Mouse (Mus musculus) forebrain, embryonic 15.5 days (tissue): ENCODE measurements around the gene Bsn. TPM values are rescaled to one million over a fixed set of nuclear protein-coding genes. Genes with fewer than 3 reads are reported as not detected.
"Not testable (repeated sequence)": the region's sequence is repeated elsewhere in the genome, so short reads cannot be mapped to it uniquely, and the experiment has no call there.

Experiments used
- ATAC-seq: fragments of 200-750 bp; cut with Nextera tagmentation; replicated peaks from 2 replicates; pipeline ENCODE4 v1.8.0; 2017; ENCODE audit warnings: mild to moderate bottlenecking, moderate TSS enrichment, moderate library complexity
- H3K27ac ChIP-seq: fragments of 300-500 bp; sonication (generic); replicated peaks from 2 replicates; pipeline ENCODE4 v1.5.1; 2015; ENCODE audit warnings: mild to moderate bottlenecking, inconsistent platforms
- H3K27me3 ChIP-seq: fragments of 300-500 bp; sonication (generic); 2 replicates; pipeline ENCODE4 v1.6.1; 2015; ENCODE audit warnings: inconsistent platforms
- H3K36me3 ChIP-seq: fragments of 300-500 bp; sonication (generic); 2 replicates; pipeline ENCODE4 v1.6.1; 2015; ENCODE audit warnings: mild to moderate bottlenecking, inconsistent platforms
- H3K4me1 ChIP-seq: fragments of 300-500 bp; sonication (generic); 2 replicates; pipeline ENCODE4 v1.6.1; 2015; ENCODE audit warnings: inconsistent platforms
- H3K4me2 ChIP-seq: fragments of 300-500 bp; sonication (generic); replicated peaks from 2 replicates; pipeline ENCODE4 v1.6.1; 2015; ENCODE audit warnings: mild to moderate bottlenecking, inconsistent platforms
- H3K4me3 ChIP-seq: fragments of 300-500 bp; sonication (generic); 2 replicates; pipeline ENCODE4 v1.5.1; 2015; ENCODE audit warnings: mild to moderate bottlenecking, inconsistent platforms
- H3K9ac ChIP-seq: fragments of 300-500 bp; sonication (generic); replicated peaks from 2 replicates; pipeline ENCODE4 v1.6.1; 2015; ENCODE audit warnings: mild to moderate bottlenecking, inconsistent platforms
- H3K9me3 ChIP-seq: fragments of 300-500 bp; sonication (generic); 2 replicates; pipeline ENCODE4 v1.6.1; 2016; ENCODE audit warnings: inconsistent platforms
- WGBS: fragments of 180-500 bp; shearing (Covaris S2); methylation state at CpG from one replicate; pipeline ENCODE4 v1.1.7; 2015; ENCODE audit warnings: mixed read lengths; 5-methylcytosine and 5-hydroxymethylcytosine counted together
- polyA plus RNA-seq: library from polyadenylated mRNA; unstranded; fragments of >200 nt; fragmentation: Nextera tagmentation; extraction: Ambion mirVana; gene quantifications from 2 replicates; pipeline ENCODE4 v1.2.1, GENCODE M21; 2015

The Bsn gene
- polyA plus RNA-seq, 1 experiment from 2014 or later, result 7.3 TPM

GRCm38 (mm10) chr9:108196920-108197677 is 6.9 kb upstream of the Bsn start:
- Histone ChIP-seq H3K4me1 (peaks cover 19% of the 10 kb centered on the region), H3K27ac (no peak overlapping the region), H3K27me3 (no peaks in the 10 kb centered on the region), H3K9me3 (no peaks in the 10 kb centered on the region), H3K4me2 (peak overlapping the region; percentile 25), H3K36me3 (no peaks in the 10 kb centered on the region), H3K9ac (no peak overlapping the region), H3K4me3 (no peak overlapping the region)
- ATAC-seq, result 0 out of 2 replicates have a peak, but pooled peaks have one; percentile 38
- 11% methylated on average over 24 of the region's 24 CpGs for WGBS

DNA sequence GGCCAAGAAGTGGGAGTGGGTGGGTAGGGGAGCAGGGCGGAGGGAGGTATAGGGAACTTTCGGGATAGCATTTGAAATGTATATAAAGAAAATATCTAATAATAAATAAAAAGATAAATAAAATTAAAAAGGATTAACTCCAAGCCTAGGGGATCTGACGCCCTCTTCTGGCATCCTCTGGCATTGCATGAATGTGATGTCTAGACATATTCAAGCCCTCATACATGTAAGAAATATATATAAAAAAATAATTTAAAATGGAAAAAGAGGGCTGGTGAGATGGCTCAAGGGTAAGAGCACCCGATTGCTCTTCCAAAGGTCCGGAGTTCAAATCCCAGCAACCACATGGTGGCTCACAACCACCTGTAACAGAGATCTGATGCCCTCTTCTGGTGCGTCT is 6.0 kb upstream of the Bsn start:
- H3K27me3 ChIP-seq, result not testable (repeated sequence)

DNA sequence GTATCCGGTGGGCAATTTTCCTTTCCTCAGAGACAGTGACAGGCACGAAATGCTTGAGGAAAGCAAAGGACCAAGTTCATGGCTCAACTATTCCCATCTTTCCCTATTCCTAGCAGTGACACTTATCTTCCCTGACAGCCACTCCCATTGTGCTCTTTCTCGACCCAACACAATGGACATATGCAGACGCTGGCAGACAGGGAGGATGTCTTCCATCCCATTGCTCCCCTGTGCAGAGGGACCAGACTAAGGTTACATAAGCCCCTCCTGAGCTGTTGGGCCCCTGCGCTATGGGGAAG is 747 bp downstream of the Bsn start:
- H3K4me1 ChIP-seq, result peaks cover 30% of the 10 kb centered on the region
- peaks cover 2% of the 10 kb centered on the region; the same call in 1 of the 2 replicates for H3K36me3 ChIP-seq
- no peaks in the 10 kb centered on the region for H3K9me3 ChIP-seq
- H3K27me3 ChIP-seq, result no peaks in the 10 kb centered on the region
- peak overlapping the region; percentile 69 for H3K4me2 ChIP-seq
- peak overlapping the region; percentile 89 for H3K9ac ChIP-seq
- ATAC-seq, result no peak
- H3K27ac ChIP-seq, result peak overlapping the region; percentile 79; the same call in 1 of the 2 replicates
- WGBS, result 38% methylated on average over 5 of the region's 5 CpGs
- peak overlapping the region; percentile 87 for H3K4me3 ChIP-seq

More for the DNA sequence above, 6.0 kb upstream of the Bsn start:
- not testable (repeated sequence) for ATAC-seq, H3K4me3 ChIP-seq, H3K27ac ChIP-seq, H3K9me3 ChIP-seq, H3K9ac ChIP-seq, H3K36me3 ChIP-seq, H3K4me2 ChIP-seq
- peaks cover 19% of the 10 kb centered on the region for H3K4me1 ChIP-seq
- 68% methylated on average over 6 of the region's 6 CpGs for WGBS

DNA sequence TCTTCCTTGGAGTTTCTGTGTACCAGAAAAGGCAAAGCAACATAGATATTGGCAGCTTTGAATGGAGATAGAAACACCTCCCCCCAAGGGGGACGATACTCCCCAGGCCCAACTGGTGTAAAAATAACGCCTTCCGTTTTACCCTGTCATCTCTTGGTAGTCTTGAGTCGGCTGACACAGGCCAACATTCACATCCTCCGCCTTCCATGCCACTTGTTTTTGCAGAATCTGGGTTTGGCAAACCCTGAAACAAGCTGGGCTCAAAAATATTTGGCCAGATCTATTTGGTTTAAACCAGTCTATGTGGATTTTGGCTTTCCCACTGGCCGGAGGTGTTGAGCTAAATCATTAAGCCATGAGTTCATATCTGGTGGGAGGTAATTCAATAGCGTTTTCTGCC is 1.2 kb downstream of the Bsn start:
- Histone ChIP-seq H3K4me1 (peaks cover 30% of the 10 kb centered on the region), H3K9ac (peak overlapping the region; percentile 89), H3K4me3 (peak overlapping the region; percentile 87), H3K9me3 (no peaks in the 10 kb centered on the region), H3K4me2 (peak overlapping the region; percentile 69), H3K27me3 (no peaks in the 10 kb centered on the region), H3K27ac (no peak overlapping the region; the same call in 1 of the 2 replicates), H3K36me3 (peaks cover 2% of the 10 kb centered on the region; the same call in 1 of the 2 replicates)
- no peak for ATAC-seq
- 75% methylated on average over 7 of the region's 7 CpGs for WGBS

DNA sequence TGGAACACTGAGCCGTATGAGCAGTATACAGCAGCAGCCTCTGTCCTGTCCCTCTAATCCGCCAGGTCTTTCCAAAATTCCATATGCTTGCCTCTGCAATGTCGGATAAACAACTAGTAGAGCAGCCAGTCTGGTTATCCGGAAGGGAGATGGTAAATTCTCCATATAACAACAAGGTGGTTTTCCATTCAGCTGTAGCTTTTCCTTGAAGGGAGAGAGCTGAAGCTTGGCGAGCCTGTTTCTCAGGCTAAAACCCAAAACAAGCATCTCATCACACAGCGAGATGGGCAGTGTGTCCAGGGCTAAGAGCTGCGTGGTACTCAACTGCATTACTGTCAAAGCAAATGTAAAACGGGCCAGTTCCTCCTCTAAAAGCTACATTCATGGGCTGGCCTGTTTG is 1.7 kb downstream of the Bsn start:
- no peak overlapping the region for H3K27ac ChIP-seq
- peak overlapping the region; percentile 89 for H3K9ac ChIP-seq
- ATAC-seq, result no peak
- H3K36me3 ChIP-seq, result peaks cover 2% of the 10 kb centered on the region; the same call in 1 of the 2 replicates
- no peaks in the 10 kb centered on the region for H3K9me3 ChIP-seq
- H3K4me3 ChIP-seq, result peak overlapping the region; percentile 87
- peak overlapping the region; percentile 69 for H3K4me2 ChIP-seq
- H3K27me3 ChIP-seq, result no peaks in the 10 kb centered on the region
- 81% methylated on average over 8 of the region's 8 CpGs for WGBS
- H3K4me1 ChIP-seq, result peaks cover 30% of the 10 kb centered on the region

- H3K9ac ChIP-seq, result peak overlapping the region; percentile 89; the same call in 1 of the 2 replicates
- 0 out of 2 replicates have a peak overlapping the region, but pooled peaks have one; percentile 69 for H3K4me2 ChIP-seq
Observed at GRCm38 (mm10) chr9:108187616-108188015, 2.6 kb downstream of the Bsn start.

GRCm38 (mm10) chr9:108185786-108186185 is 4.4 kb downstream of the Bsn start:
- Histone ChIP-seq H3K36me3 (peaks cover 2% of the 10 kb centered on the region; the same call in 1 of the 2 replicates), H3K4me2 (no peak overlapping the region), H3K4me1 (peaks cover 30% of the 10 kb centered on the region), H3K4me3 (no peak overlapping the region), H3K9me3 (no peaks in the 10 kb centered on the region), H3K9ac (no peak overlapping the region), H3K27ac (no peak overlapping the region), H3K27me3 (no peaks in the 10 kb centered on the region)
- no peak for ATAC-seq
- 88% methylated on average over 8 of the region's 8 CpGs for WGBS

More at GRCm38 (mm10) chr9:108187616-108188015, 2.6 kb downstream of the Bsn start:
- ATAC-seq, result no peak
- Histone ChIP-seq H3K4me1 (peaks cover 30% of the 10 kb centered on the region), H3K36me3 (peaks cover 2% of the 10 kb centered on the region; the same call in 1 of the 2 replicates), H3K27ac (no peak overlapping the region), H3K9me3 (no peaks in the 10 kb centered on the region), H3K4me3 (no peak overlapping the region), H3K27me3 (no peaks in the 10 kb centered on the region)
- WGBS, result 49% methylated on average over 6 of the region's 6 CpGs

DNA sequence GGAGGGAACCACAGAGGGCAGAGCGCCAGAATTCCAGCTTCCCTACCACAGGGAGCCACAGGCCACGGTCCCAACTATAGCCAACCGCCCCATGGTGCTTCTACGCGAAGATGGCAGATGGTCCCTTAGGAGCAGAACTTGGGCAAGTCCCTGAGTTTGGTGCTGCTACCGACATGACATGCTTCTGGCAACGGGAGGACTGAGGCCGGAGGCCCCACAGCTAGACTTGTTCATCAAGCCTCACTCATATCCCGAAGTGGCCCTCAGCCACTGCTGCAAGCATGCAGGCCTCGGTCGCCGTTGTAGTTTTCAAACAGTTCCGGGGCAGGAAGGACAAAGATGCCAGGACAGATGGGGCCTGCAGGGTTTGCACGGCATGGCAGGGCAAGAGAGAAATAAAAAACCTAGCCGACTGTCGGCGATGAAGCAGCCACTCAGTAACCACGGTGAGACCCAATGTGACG is 6.6 kb downstream of the Bsn start:
- 91% methylated on average over 19 of the region's 19 CpGs for WGBS
- H3K4me1 ChIP-seq, result peaks cover 14% of the 10 kb centered on the region
- no peak overlapping the region for H3K9ac ChIP-seq
- ATAC-seq, result no peak
- H3K27me3 ChIP-seq, result no peaks in the 10 kb centered on the region
- H3K9me3 ChIP-seq, result no peaks in the 10 kb centered on the region
- H3K4me3 ChIP-seq, result no peak overlapping the region
- no peak overlapping the region for H3K4me2 ChIP-seq
- H3K27ac ChIP-seq, result no peak overlapping the region
- H3K36me3 ChIP-seq, result peaks cover 2% of the 10 kb centered on the region; the same call in 1 of the 2 replicates

GRCm38 (mm10) chr9:108182806-108183506 is 7.2 kb downstream of the Bsn start:
- WGBS, result 74% methylated on average over 11 of the region's 11 CpGs

GRCm38 (mm10) chr9:108178391-108178790 is 11.8 kb downstream of the Bsn start:
- Histone ChIP-seq H3K36me3 (no peaks in the 10 kb centered on the region), H3K4me3 (no peak overlapping the region), H3K4me2 (no peak overlapping the region), H3K27me3 (no peaks in the 10 kb centered on the region), H3K9me3 (no peaks in the 10 kb centered on the region), H3K9ac (no peak overlapping the region), H3K4me1 (no peaks in the 10 kb centered on the region; the same call in 1 of the 2 replicates), H3K27ac (no peak overlapping the region)
- no peak for ATAC-seq
- WGBS, result 78% methylated on average over 5 of the region's 5 CpGs

More at GRCm38 (mm10) chr9:108182806-108183506, 7.2 kb downstream of the Bsn start:
- Histone ChIP-seq H3K9ac (no peak overlapping the region), H3K36me3 (peaks cover 2% of the 10 kb centered on the region; the same call in 1 of the 2 replicates), H3K4me2 (no peak overlapping the region), H3K27ac (no peak overlapping the region), H3K4me1 (peaks cover 8% of the 10 kb centered on the region), H3K9me3 (no peaks in the 10 kb centered on the region), H3K27me3 (no peaks in the 10 kb centered on the region), H3K4me3 (no peak overlapping the region)
- no peak for ATAC-seq

DNA sequence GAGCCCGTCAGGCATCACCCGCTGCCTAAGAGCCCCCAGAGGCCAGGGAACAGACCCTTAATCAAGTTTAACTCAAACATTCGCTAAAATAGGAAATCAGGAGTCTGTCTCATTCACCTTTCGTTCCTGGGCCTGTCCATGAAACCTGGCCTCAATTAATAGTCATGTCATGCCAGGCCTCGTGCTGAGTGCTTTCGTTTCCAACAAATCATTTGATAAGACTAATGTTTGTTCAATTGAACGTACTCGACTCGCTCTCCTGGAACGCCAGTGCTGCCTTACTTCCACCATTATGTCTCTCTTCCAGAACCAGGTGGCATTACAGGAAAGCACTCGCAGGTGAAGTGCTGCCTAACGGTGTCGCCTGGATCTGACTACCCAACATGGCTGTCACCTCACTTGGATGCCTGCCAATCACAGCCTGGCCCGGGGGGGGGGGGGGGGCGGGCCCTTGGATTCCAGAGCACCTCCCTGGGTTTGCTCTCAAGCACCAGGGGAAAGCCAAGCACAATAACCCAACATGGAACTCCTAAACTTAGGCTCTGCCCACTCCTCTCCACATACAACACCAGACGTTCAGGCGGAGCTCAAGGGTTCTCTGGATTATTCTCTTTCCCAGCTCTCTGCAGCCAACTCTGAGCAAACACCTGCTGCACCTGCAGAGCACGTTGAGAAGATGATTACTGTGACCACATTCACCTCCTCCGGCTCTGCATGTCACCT is 14.9 kb downstream of the Bsn start:
- Histone ChIP-seq H3K4me3 (no peak overlapping the region), H3K9me3 (no peaks in the 10 kb centered on the region), H3K4me1 (peaks cover 6% of the 10 kb centered on the region; the same call in 1 of the 2 replicates), H3K4me2 (no peak overlapping the region), H3K27ac (no peak overlapping the region), H3K9ac (no peak overlapping the region), H3K27me3 (no peaks in the 10 kb centered on the region), H3K36me3 (no peaks in the 10 kb centered on the region)
- 71% methylated on average over 19 of the region's 19 CpGs for WGBS
- no peak for ATAC-seq
